Mouse (Mus musculus): ENCODE measurements around the gene Lonp2.

The Lonp2 gene

DNA sequence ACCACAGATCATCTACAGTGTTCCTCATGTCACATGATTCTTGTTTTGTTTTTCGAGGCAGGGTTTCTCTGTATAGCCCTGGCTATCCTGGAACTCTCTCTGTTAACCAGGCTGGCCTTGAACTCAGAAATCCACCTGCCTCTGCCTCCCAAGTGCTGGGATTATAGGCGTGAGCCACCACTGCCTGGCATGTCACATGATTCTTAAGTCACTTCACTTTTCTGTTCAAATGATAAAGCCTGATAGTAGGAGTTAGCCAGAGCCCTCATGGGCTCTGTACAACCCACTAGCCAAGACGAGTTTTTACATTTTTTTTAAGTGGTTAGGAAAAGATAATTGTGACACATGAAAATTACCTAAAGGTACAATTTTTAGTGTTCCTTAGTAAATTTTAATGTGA lies 134.8 kb downstream of the Lonp2 start:
- DNase-seq = peak; percentile 38

DNA sequence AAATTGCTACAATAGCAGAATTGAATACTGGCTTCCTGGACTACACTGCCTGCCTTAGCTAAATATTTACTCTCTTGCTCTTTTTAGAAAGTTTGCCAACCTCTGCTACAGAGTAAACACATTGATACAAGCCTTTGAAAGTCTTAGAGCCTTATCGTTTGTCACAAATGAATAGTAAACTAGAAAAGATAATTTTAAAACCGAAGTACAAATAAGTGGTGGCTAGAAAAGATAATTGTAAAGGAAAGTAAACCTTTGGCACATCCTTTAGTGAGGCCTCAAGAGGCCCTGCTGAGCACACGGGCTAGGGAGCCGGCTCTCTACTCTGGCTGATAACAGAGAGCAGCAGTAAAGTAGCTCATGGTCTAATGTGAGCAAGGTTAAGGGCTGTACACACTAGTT lies 135.2 kb downstream of the Lonp2 start:
- peak; percentile 38 for DNase-seq

DNA sequence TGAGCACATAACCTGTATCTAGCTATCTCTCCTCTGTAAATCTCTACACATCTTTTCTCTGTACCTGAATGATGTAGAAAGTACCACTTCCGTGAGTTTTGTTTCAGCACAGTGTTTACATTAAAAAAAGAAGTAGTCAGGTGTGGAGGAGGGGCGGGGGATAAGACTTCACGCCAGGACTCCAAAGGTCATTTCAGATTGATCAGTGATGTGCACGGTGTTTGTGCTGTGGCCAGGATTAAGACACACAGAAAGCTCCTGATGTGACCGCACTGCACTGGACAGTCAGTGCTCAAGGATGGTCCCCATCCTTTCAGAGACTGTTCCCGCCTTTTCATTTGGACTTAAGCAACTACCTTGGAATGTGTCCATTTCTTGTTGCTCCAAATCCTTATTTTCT lies 136.9 kb downstream of the Lonp2 start:
- DNase-seq = no peak

DNA sequence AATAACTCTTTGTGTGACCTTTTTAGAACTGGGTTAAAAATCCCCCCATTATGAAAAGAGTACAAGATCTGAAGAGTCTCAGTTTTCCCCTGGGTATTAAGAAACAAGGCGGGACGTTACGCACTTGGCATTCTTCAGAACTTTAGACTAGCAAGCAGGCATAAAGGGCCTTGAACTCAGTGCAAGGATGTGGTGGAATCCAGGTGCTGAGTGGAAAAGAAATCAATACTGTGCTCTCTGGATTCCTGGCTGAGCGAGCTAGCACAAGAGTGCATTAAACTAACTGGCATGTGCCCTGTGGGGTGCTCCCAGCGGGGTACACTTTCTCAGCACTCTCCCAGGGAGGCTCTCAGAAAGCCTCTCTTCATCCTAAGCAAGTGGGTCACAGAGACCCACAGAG lies 139.0 kb downstream of the Lonp2 start:
- no peak for DNase-seq

DNA sequence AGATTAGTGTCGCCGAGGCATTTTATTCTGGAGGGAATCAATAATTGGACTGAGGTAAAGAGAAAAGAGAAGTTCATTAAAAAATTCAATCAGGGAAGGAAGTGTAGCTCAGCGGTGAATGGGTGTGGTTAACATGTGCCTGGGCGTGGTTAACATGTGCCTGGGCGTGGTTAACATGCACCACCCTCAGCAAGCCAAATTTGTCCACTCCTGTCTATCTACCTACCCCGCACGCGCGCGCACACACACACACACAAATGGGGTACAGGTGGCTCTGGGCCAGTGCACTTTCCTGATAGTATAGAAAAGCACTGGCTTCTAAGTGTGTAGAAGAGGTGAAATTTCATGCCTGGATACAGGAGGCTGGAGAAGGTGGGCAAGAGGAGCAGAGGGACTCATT lies 141.3 kb downstream of the Lonp2 start:
- no peak for DNase-seq

DNA sequence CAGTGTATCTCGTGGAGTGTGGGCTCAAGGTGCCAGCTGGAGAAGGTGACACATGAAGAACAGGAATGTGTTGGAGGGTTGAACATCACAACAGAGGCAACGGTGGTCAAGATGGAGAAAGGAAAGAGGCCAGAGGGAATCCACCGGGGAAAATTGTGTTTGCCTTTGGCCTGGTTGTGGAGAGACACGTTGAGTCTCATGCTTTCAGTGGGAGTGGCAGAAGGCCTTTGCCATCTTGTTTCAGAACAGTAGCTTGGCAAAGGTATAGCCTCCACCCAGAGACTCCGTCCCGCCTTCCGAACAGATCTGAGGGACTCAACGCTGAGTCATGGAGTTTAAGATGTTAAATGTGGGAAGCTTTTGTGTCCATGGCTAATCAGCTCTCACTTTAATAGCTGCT lies 141.8 kb downstream of the Lonp2 start:
- DNase-seq = no peak

DNA sequence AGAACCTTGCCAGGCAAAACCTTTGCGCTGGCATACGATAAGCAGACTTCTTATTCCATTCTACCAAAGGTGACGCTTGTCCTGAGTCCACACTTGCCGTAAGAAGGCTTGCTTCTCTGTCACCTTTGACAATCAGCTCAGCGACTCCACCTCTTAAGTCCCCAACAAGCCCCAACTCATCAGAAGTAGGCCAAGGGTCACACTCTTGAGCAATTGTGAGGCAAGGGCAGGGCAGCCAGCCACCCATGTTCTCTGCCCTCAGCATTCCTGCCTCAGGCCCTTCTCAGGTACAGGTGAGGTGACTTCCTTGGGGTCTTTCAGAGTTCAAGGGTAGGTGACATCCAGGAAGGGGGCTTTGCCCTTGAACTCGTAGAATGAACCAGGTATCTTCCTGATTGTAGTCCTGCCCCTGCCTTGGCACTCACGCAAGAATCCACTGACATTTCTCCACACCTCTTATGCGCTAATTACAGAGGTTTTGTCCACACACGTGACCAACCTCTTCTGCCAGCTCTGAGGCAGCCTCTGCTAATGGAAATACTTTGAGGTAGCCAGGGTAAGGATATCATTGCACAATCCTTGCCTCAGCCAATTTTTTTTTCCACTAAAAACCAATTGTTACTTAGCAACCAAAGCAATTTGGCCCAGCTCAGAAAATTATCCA lies 142.8 kb downstream of the Lonp2 start:
- DNase-seq = peak; percentile 62

DNA sequence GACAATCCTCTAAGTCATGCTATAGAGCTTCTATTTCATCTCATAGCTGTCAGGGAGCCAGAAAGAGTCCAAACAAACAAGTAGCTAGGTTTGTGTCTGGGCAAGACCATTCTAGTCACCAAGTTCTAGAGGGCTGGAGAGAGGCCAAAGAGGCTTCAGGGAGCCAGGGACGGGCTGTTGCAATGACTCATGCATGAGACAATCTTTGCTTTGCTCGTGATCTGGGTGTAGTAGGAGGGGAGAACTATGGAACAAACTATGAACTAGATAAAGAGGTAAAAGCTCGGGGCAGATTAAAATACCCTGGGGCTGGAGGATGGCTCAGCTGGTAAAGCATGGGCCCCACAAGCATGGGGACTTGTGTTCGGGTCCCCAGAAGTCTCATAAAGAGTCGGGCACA lies 144.7 kb downstream of the Lonp2 start:
- no peak for DNase-seq

DNA sequence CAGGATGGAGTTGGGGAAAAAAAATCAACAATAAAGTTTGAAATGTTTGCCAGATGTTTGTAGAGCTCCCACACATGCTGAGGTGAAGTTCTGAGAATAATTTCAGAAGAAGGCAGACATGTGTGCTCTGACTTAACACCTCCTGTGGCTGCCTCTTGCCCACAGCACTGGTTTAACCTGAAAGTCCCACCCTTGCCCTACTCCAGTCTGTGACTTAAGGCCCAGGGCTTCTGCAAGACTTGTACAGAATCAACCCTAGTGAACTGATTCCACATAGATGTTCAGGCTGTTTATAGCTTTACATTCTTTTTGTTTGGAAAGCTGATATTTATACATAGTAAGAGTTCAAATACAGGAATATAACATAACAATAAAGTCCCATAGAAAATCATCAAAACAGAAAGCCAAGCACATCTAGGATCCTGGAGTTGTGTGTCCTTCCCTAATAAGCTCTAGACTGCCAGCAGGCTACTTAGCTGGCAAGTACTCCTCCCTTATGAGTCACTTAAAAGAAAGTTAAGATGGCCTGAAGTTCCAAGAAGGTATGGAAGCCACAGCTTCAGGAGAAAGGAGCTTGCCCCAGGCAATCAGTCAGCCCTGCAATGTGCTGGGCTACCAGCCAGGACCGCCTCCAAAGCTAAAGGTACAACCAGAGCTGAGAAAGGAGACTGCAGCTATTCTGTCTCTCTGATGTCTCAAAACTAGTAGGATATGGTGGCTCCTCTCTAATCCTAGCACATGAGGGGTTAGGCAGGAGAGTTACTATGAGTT lies 146.3 kb downstream of the Lonp2 start:
- peak; percentile 58 for DNase-seq

Data from kidney, adult 9 months (tissue).